Mouse (Mus musculus): ENCODE results near the gene Emsy.

DNA sequence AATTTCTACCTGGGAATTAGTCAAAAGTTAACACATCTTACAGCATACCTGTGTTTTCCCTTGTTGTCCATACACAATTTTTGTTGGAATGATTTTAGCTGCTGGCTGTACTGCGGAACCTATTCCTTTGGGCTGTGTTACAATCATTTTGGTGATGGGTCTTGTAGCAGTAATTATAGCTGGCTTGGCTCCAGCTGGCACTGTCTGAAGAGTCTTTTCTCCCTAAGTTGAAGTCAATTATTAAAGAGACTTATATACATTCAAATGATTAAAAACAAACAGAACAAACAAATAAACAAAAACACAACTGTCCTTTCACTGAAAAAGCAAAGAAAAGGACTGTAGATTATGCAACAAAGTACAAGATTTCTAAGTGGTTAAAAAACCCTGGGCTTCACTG, 43.6 kb downstream of the Emsy start:
- TF ChIP-seq GATA1 (IDR thresholded peaks at IDR 0.05; ENCODE audit: borderline replicate concordance, low read length) (no peak), FLI1 (IDR thresholded peaks at IDR 0.05; ENCODE audit: low read length) (no peak)

Data from megakaryocyte, embryonic 14.5 days (primary cell).